Mouse (Mus musculus): ENCODE results near the gene Pacsin2. TPM values are rescaled to one million over a fixed set of nuclear protein-coding genes. Genes with fewer than 3 reads are reported as not detected.

Gene Pacsin2
- polyA plus RNA-seq, 2 experiments: 41.6 to 58.4 TPM

- H3K4me2 ChIP-seq (replicated peaks; ENCODE audit: low read depth, low read length, severe bottlenecking): no peak overlapping the region
- DNase-seq (ENCODE audit: low spot score) (no peak), ATAC-seq (ENCODE audit: low FRiP score, low read depth) (no peak)
- H3K9me3 ChIP-seq (ENCODE audit: control insufficient read depth, low read length): no peaks in the 10 kb centered on the region
- H3K4me1 ChIP-seq (ENCODE audit: control insufficient read depth, insufficient read depth, low read length): peaks cover 15% of the 10 kb centered on the region
- H3K27ac ChIP-seq (replicated peaks; ENCODE audit: low read depth, low read length): no peak overlapping the region
- no peak for TF ChIP-seq POLR2A (IDR thresholded peaks at IDR 0.05; ENCODE audit: borderline replicate concordance, extremely low read depth, insufficient read depth, insufficient read length)
- H3K36me3 ChIP-seq (ENCODE audit: control insufficient read depth, insufficient read depth, low read length): no peaks in the 10 kb centered on the region
- no peak overlapping the region for H3K9ac ChIP-seq (ENCODE audit: low read depth, low read length, severe bottlenecking)
- WGBS: 73% methylated on average over 7 of the region's 7 CpGs
- H3K27me3 ChIP-seq (ENCODE audit: control insufficient read depth, insufficient read depth, low read length): no peaks in the 10 kb centered on the region
- no peak overlapping the region for H3K4me3 ChIP-seq (replicated peaks; ENCODE audit: low read length)
Observed at GRCm38 (mm10) chr15:83451621-83452210, 12.7 kb downstream of the Pacsin2 start.

- Histone ChIP-seq H3K4me2 (replicated peaks; ENCODE audit: low read depth, low read length, severe bottlenecking) (no peak overlapping the region), H3K4me3 (replicated peaks; ENCODE audit: low read length) (no peak overlapping the region), H3K27me3 (ENCODE audit: control insufficient read depth, insufficient read depth, low read length) (no peaks in the 10 kb centered on the region), H3K27ac (replicated peaks; ENCODE audit: low read depth, low read length) (no peak overlapping the region), H3K9ac (ENCODE audit: low read depth, low read length, severe bottlenecking) (no peak overlapping the region), H3K9me3 (ENCODE audit: control insufficient read depth, low read length) (no peaks in the 10 kb centered on the region), H3K36me3 (ENCODE audit: control insufficient read depth, insufficient read depth, low read length) (no peaks in the 10 kb centered on the region), H3K4me1 (ENCODE audit: control insufficient read depth, insufficient read depth, low read length) (peaks cover 25% of the 10 kb centered on the region)
- DNase-seq (ENCODE audit: low spot score) (no peak), ATAC-seq (ENCODE audit: low FRiP score, low read depth) (no peak)
- 88% methylated on average over 2 of the region's 2 CpGs for WGBS
- no peak for TF ChIP-seq POLR2A (IDR thresholded peaks at IDR 0.05; ENCODE audit: borderline replicate concordance, extremely low read depth, insufficient read depth, insufficient read length)
Observed at GRCm38 (mm10) chr15:83450007-83450406, 14.4 kb downstream of the Pacsin2 start.

GRCm38 (mm10) chr15:83448646-83449045 is 15.8 kb downstream of the Pacsin2 start:
- H3K27me3 ChIP-seq (ENCODE audit: control insufficient read depth, insufficient read depth, low read length): no peaks in the 10 kb centered on the region
- no peak overlapping the region for H3K4me3 ChIP-seq (replicated peaks; ENCODE audit: low read length)
- no peak overlapping the region for H3K9ac ChIP-seq (ENCODE audit: low read depth, low read length, severe bottlenecking)
- H3K9me3 ChIP-seq (ENCODE audit: control insufficient read depth, low read length): no peaks in the 10 kb centered on the region
- TF ChIP-seq POLR2A (IDR thresholded peaks at IDR 0.05; ENCODE audit: borderline replicate concordance, extremely low read depth, insufficient read depth, insufficient read length): no peak
- DNase-seq (ENCODE audit: low spot score) (no peak), ATAC-seq (ENCODE audit: low FRiP score, low read depth) (no peak)
- no peak overlapping the region for H3K4me2 ChIP-seq (replicated peaks; ENCODE audit: low read depth, low read length, severe bottlenecking)
- H3K27ac ChIP-seq (replicated peaks; ENCODE audit: low read depth, low read length): no peak overlapping the region
- no peaks in the 10 kb centered on the region for H3K36me3 ChIP-seq (ENCODE audit: control insufficient read depth, insufficient read depth, low read length)
- peaks cover 23% of the 10 kb centered on the region for H3K4me1 ChIP-seq (ENCODE audit: control insufficient read depth, insufficient read depth, low read length)
- 70% methylated on average over 5 of the region's 5 CpGs for WGBS

- no peak for ATAC-seq (ENCODE audit: low FRiP score, low read depth)
- Histone ChIP-seq H3K9ac (ENCODE audit: low read depth, low read length, severe bottlenecking) (no peak overlapping the region), H3K4me1 (ENCODE audit: control insufficient read depth, insufficient read depth, low read length) (peaks cover 23% of the 10 kb centered on the region), H3K36me3 (ENCODE audit: control insufficient read depth, insufficient read depth, low read length) (no peaks in the 10 kb centered on the region), H3K27me3 (ENCODE audit: control insufficient read depth, insufficient read depth, low read length) (no peaks in the 10 kb centered on the region), H3K4me3 (replicated peaks; ENCODE audit: low read length) (no peak overlapping the region), H3K4me2 (replicated peaks; ENCODE audit: low read depth, low read length, severe bottlenecking) (no peak overlapping the region), H3K27ac (replicated peaks; ENCODE audit: low read depth, low read length) (no peak overlapping the region), H3K9me3 (ENCODE audit: control insufficient read depth, low read length) (no peaks in the 10 kb centered on the region)
- WGBS: 58% methylated on average over 10 of the region's 10 CpGs
- TF ChIP-seq POLR2A (IDR thresholded peaks at IDR 0.05; ENCODE audit: borderline replicate concordance, extremely low read depth, insufficient read depth, insufficient read length): no peak
- DNase-seq (ENCODE audit: low spot score): peak; percentile 26
Observed at GRCm38 (mm10) chr15:83447791-83448544, 16.4 kb downstream of the Pacsin2 start.

GRCm38 (mm10) chr15:83445908-83446307 is 18.5 kb downstream of the Pacsin2 start:
- TF ChIP-seq POLR2A (IDR thresholded peaks at IDR 0.05; ENCODE audit: borderline replicate concordance, extremely low read depth, insufficient read depth, insufficient read length): no peak
- Histone ChIP-seq H3K4me3 (replicated peaks; ENCODE audit: low read length) (no peak overlapping the region), H3K27ac (replicated peaks; ENCODE audit: low read depth, low read length) (peak overlapping the region; percentile 35), H3K9ac (ENCODE audit: low read depth, low read length, severe bottlenecking) (no peak overlapping the region), H3K4me2 (replicated peaks; ENCODE audit: low read depth, low read length, severe bottlenecking) (no peak overlapping the region), H3K4me1 (ENCODE audit: control insufficient read depth, insufficient read depth, low read length) (peaks cover 18% of the 10 kb centered on the region), H3K9me3 (ENCODE audit: control insufficient read depth, low read length) (no peaks in the 10 kb centered on the region), H3K36me3 (ENCODE audit: control insufficient read depth, insufficient read depth, low read length) (no peaks in the 10 kb centered on the region), H3K27me3 (ENCODE audit: control insufficient read depth, insufficient read depth, low read length) (no peaks in the 10 kb centered on the region)
- ATAC-seq (ENCODE audit: low FRiP score, low read depth): 0 out of 2 replicates have a peak, but pooled peaks have one; percentile 26
- 77% methylated on average over 2 of the region's 2 CpGs for WGBS
- no peak for DNase-seq (ENCODE audit: low spot score)
